Mouse (Mus musculus): ENCODE measurements around the gene Mcee. TPM values are rescaled to one million over a fixed set of nuclear protein-coding genes. Genes with fewer than 3 reads are reported as not detected.

Mcee gene
- total and polyA plus RNA-seq, 3 experiments: 18.2 to 22.6 TPM; not detected in 1

DNA sequence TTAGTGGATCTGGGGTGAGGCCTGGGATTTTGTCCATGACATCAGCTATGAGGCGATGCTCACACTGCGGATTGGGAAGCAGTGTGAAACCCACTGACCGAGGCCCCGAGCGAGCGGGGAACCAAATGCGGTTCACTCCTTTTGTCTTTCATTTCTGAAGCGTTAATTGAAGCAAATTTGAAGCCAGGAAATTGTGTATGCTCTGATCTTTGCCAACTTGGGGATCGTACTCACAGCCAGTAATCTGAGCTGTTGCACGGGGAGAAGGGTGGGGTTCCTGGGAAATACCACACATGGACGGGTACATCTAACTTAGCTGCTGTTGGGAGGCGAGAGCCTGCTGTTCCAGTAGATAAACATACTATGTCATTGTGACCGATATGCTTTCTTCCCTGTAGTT, 58.2 kb downstream of the Mcee start:
- no peak for DNase-seq (ENCODE audit: low read depth, low spot score)
- no peaks in the 10 kb centered on the region for H3K36me3 ChIP-seq (ENCODE audit: control insufficient read depth in 1 of 2, insufficient read depth in 2 of 2, low read length in 2 of 2)
- H3K79me2 ChIP-seq (ENCODE audit: control insufficient read depth, insufficient read depth, low read length, poor library complexity): no peaks in the 10 kb centered on the region
- H3K4me3 ChIP-seq (ENCODE audit: control insufficient read depth in 1 of 2, insufficient read depth in 1 of 2, low read depth in 2 of 2, low read length in 2 of 2): no peak overlapping the region
- no peak overlapping the region for H3K9ac ChIP-seq (ENCODE audit: control insufficient read depth, low read depth, low read length, poor library complexity, severe bottlenecking)
- no peak overlapping the region for H3K27ac ChIP-seq (ENCODE audit: control insufficient read depth, low read depth, low read length)
- H3K27me3 ChIP-seq (ENCODE audit: control insufficient read depth in 1 of 2, insufficient read depth in 2 of 2, low read length in 2 of 2): no peaks in the 10 kb centered on the region
- H3K9me3 ChIP-seq (replicated peaks; ENCODE audit: insufficient read depth, low read length): no peaks in the 10 kb centered on the region
- H3K4me1 ChIP-seq (ENCODE audit: control insufficient read depth in 1 of 2, insufficient read depth in 2 of 2, low read length in 2 of 2): no peaks in the 10 kb centered on the region
- TF ChIP-seq ZKSCAN1 (IDR thresholded peaks at IDR 0.05; ENCODE audit: low read depth, low read length) (no peak), TAL1 (IDR thresholded peaks at IDR 0.05; ENCODE audit: low read length) (no peak), MAFK (IDR thresholded peaks at IDR 0.05; ENCODE audit: borderline replicate concordance, low read depth, low read length) (no peak), SMC3 (IDR thresholded peaks at IDR 0.05; ENCODE audit: low read depth, low read length) (no peak), TBP (IDR thresholded peaks at IDR 0.05; ENCODE audit: low read depth, low read length) (no peak), USF1 (IDR thresholded peaks at IDR 0.05; ENCODE audit: low read depth, low read length) (no peak), POLR2A (IDR thresholded peaks at IDR 0.05; ENCODE audit: control insufficient read depth in 1 of 2, insufficient read depth in 1 of 2, low read depth in 1 of 2, low read length in 2 of 2, poor library complexity in 1 of 2) (no peak), HCFC1 (IDR thresholded peaks at IDR 0.05; ENCODE audit: low read depth, low read length) (no peak), MAZ (IDR thresholded peaks at IDR 0.05; ENCODE audit: low read depth, low read length) (no peak)

GRCm38 (mm10) chr7:64451441-64451840, 59.0 kb downstream of the Mcee start:
- no peaks in the 10 kb centered on the region for H3K36me3 ChIP-seq (ENCODE audit: control insufficient read depth in 1 of 2, insufficient read depth in 2 of 2, low read length in 2 of 2)
- no peak for TF ChIP-seq SIN3A (IDR thresholded peaks at IDR 0.05; ENCODE audit: low read length)
- no peak for TF ChIP-seq TAL1 (IDR thresholded peaks at IDR 0.05; ENCODE audit: low read length)
- TF ChIP-seq TBP (IDR thresholded peaks at IDR 0.05; ENCODE audit: low read depth, low read length): no peak
- TF ChIP-seq POLR2AphosphoS2 (IDR thresholded peaks at IDR 0.05; ENCODE audit: low read length): no peak
- TF ChIP-seq MXI1 (IDR thresholded peaks at IDR 0.05; ENCODE audit: low read depth, low read length): no peak
- no peak for TF ChIP-seq ZKSCAN1 (IDR thresholded peaks at IDR 0.05; ENCODE audit: low read depth, low read length)
- TF ChIP-seq CTCF (IDR thresholded peaks at IDR 0.05 in 2 of 3, conservative IDR thresholded peaks at IDR 0.05 in 1 of 3; ENCODE audit: control insufficient read depth in 1 of 3, insufficient read depth in 1 of 3, low read depth in 2 of 3, low read length in 3 of 3, poor library complexity in 1 of 3, severe bottlenecking in 1 of 3): no peak
- no peak for TF ChIP-seq KAT2A (conservative IDR thresholded peaks at IDR 0.05; ENCODE audit: low read depth, low read length)
- no peak overlapping the region for H3K27ac ChIP-seq (ENCODE audit: control insufficient read depth, low read depth, low read length)
- H3K4me3 ChIP-seq (ENCODE audit: control insufficient read depth in 1 of 2, insufficient read depth in 1 of 2, low read depth in 2 of 2, low read length in 2 of 2): no peak overlapping the region
- DNase-seq (ENCODE audit: low read depth, low spot score): no peak
- H3K4me1 ChIP-seq (ENCODE audit: control insufficient read depth in 1 of 2, insufficient read depth in 2 of 2, low read length in 2 of 2): no peaks in the 10 kb centered on the region
- H3K79me2 ChIP-seq (ENCODE audit: control insufficient read depth, insufficient read depth, low read length, poor library complexity): no peaks in the 10 kb centered on the region
- H3K9ac ChIP-seq (ENCODE audit: control insufficient read depth, low read depth, low read length, poor library complexity, severe bottlenecking): no peak overlapping the region
- no peaks in the 10 kb centered on the region for H3K27me3 ChIP-seq (ENCODE audit: control insufficient read depth in 1 of 2, insufficient read depth in 2 of 2, low read length in 2 of 2)
- no peaks in the 10 kb centered on the region for H3K9me3 ChIP-seq (replicated peaks; ENCODE audit: insufficient read depth, low read length)

GRCm38 (mm10) chr7:64451861-64452382, 59.5 kb downstream of the Mcee start:
- no peaks in the 10 kb centered on the region for H3K36me3 ChIP-seq (ENCODE audit: control insufficient read depth in 1 of 2, insufficient read depth in 2 of 2, low read length in 2 of 2)
- no peaks in the 10 kb centered on the region for H3K27me3 ChIP-seq (ENCODE audit: control insufficient read depth in 1 of 2, insufficient read depth in 2 of 2, low read length in 2 of 2)
- no peak overlapping the region for H3K27ac ChIP-seq (ENCODE audit: control insufficient read depth, low read depth, low read length)
- no peaks in the 10 kb centered on the region for H3K4me1 ChIP-seq (ENCODE audit: control insufficient read depth in 1 of 2, insufficient read depth in 2 of 2, low read length in 2 of 2)
- no peak for DNase-seq (ENCODE audit: low read depth, low spot score)
- H3K9ac ChIP-seq (ENCODE audit: control insufficient read depth, low read depth, low read length, poor library complexity, severe bottlenecking): no peak overlapping the region
- H3K79me2 ChIP-seq (ENCODE audit: control insufficient read depth, insufficient read depth, low read length, poor library complexity): no peaks in the 10 kb centered on the region
- no peak overlapping the region for H3K4me3 ChIP-seq (ENCODE audit: control insufficient read depth in 1 of 2, insufficient read depth in 1 of 2, low read depth in 2 of 2, low read length in 2 of 2)
- no peaks in the 10 kb centered on the region for H3K9me3 ChIP-seq (replicated peaks; ENCODE audit: insufficient read depth, low read length)
- TF ChIP-seq ZNF384 (IDR thresholded peaks at IDR 0.05; ENCODE audit: low read depth, low read length) (no peak), UBTF (IDR thresholded peaks at IDR 0.05; ENCODE audit: borderline replicate concordance, insufficient read depth, low read depth, low read length) (no peak), SIN3A (IDR thresholded peaks at IDR 0.05; ENCODE audit: low read length) (no peak), ETS1 (IDR thresholded peaks at IDR 0.05; ENCODE audit: low read depth, low read length) (no peak), POLR2AphosphoS2 (IDR thresholded peaks at IDR 0.05; ENCODE audit: low read length) (no peak), MAFK (IDR thresholded peaks at IDR 0.05; ENCODE audit: borderline replicate concordance, low read depth, low read length) (no peak), BHLHE40 (IDR thresholded peaks at IDR 0.05; ENCODE audit: borderline replicate concordance, low read depth, low read length) (no peak), NRF1 (IDR thresholded peaks at IDR 0.05; ENCODE audit: insufficient read depth, low read depth, low read length, poor library complexity, severe bottlenecking) (no peak), GABPA (IDR thresholded peaks at IDR 0.05; ENCODE audit: low read depth, low read length) (no peak), JUND (IDR thresholded peaks at IDR 0.05; ENCODE audit: low read depth, low read length) (no peak), MAZ (IDR thresholded peaks at IDR 0.05; ENCODE audit: low read depth, low read length) (no peak), GATA1 (IDR thresholded peaks at IDR 0.05; ENCODE audit: low read depth, low read length) (no peak), POLR2A (IDR thresholded peaks at IDR 0.05; ENCODE audit: control insufficient read depth in 1 of 2, insufficient read depth in 1 of 2, low read depth in 1 of 2, low read length in 2 of 2, poor library complexity in 1 of 2) (no peak), CHD2 (IDR thresholded peaks at IDR 0.05; ENCODE audit: low read length) (no peak), SMC3 (IDR thresholded peaks at IDR 0.05; ENCODE audit: low read depth, low read length) (no peak), HCFC1 (IDR thresholded peaks at IDR 0.05; ENCODE audit: low read depth, low read length) (no peak), MXI1 (IDR thresholded peaks at IDR 0.05; ENCODE audit: low read depth, low read length) (no peak), ZC3H11A (IDR thresholded peaks at IDR 0.05; ENCODE audit: low read depth, low read length) (no peak)

Data from MEL (cell line).